8 mouse cellular contexts compared by ENCODE assay signal in genomic region chr1:185681610-185682457, GRCm38 (mm10).
DNase-seq lines count a peak whose midpoint lies in the region; ATAC-seq and TF ChIP-seq lines count a peak whose summit lies in the region.

No protein-coding gene starts in this region.

- no peak overlapping the region for H3K9ac ChIP-seq in forebrain, embryonic 14.5 days (ENCODE audit: low read length)
- no peak overlapping the region for H3K9ac ChIP-seq in lung, embryonic 14.5 days

- no peak overlapping the region for H3K27ac ChIP-seq in forebrain, embryonic 14.5 days (ENCODE audit: low read depth, low read length)
- H3K27ac ChIP-seq in layer of hippocampus, adult 2 months, result no peak overlapping the region
- peak overlapping the region; percentile 46 for H3K27ac ChIP-seq in lung, embryonic 14.5 days (ENCODE audit: low read depth)

- no peak for DNase-seq in G1E (ENCODE audit: low spot score)
- peak; percentile 56 for DNase-seq in c-Kit-positive CD71-positive TER-119-positive erythroid progenitor cells, embryonic 14.5 days (ENCODE audit: low spot score)
- peak; percentile 75 for DNase-seq in forebrain, embryonic 14.5 days (ENCODE audit: low spot score)
- peak; percentile 23 for DNase-seq in heart, postnatal 25 days (ENCODE audit: low spot score)
- DNase-seq in layer of hippocampus, adult 2 months (ENCODE audit: low spot score in 2 of 2), result peak; percentile 72 to 91
- peak; percentile 94 for DNase-seq in lung, embryonic 14.5 days
- DNase-seq in ovary, postnatal 36 days (ENCODE audit: low spot score), result peak; percentile 81
- peak; percentile 61 for DNase-seq in urinary bladder, postnatal 10 days (ENCODE audit: low spot score)

- H3K4me2 ChIP-seq in forebrain, embryonic 14.5 days (ENCODE audit: low read length), result no peak overlapping the region
- H3K4me2 ChIP-seq in lung, embryonic 14.5 days, result peak overlapping the region; percentile 32

- peaks cover 9% of the 10 kb centered on the region; the same call in 1 of the 2 replicates for H3K9me3 ChIP-seq in G1E (replicated peaks)
- no peaks in the 10 kb centered on the region for H3K9me3 ChIP-seq in forebrain, embryonic 14.5 days (replicated peaks; ENCODE audit: control insufficient read depth, low read length)
- H3K9me3 ChIP-seq in lung, embryonic 14.5 days (ENCODE audit: low read depth, low read length), result no peaks in the 10 kb centered on the region

- no peak overlapping the region for H3K4me3 ChIP-seq in G1E (ENCODE audit: low read depth, low read length)
- no peak overlapping the region for H3K4me3 ChIP-seq in forebrain, embryonic 14.5 days (ENCODE audit: low read depth, low read length)
- H3K4me3 ChIP-seq in layer of hippocampus, adult 2 months, result peak overlapping the region; percentile 40
- H3K4me3 ChIP-seq in lung, embryonic 14.5 days (ENCODE audit: low read depth, low read length), result no peak overlapping the region

- no peak for TF ChIP-seq CTCF in G1E (IDR thresholded peaks at IDR 0.05; ENCODE audit: low read depth, low read length)
- TF ChIP-seq CTCF in layer of hippocampus, adult 2 months (conservative IDR thresholded peaks at IDR 0.05), result peak; percentile 98
- peak; percentile 92 for TF ChIP-seq CTCF in lung, embryonic 14.5 days (IDR thresholded peaks at IDR 0.05; ENCODE audit: low read depth)

- peak; percentile 67; the same call in 1 of the 2 replicates for ATAC-seq in G1E (ENCODE audit: extremely low read depth, insufficient number of reproducible peaks, low FRiP score, poor library complexity, severe bottlenecking)
- 0 out of 2 replicates have a peak, but pooled peaks have one; percentile 55 for ATAC-seq in forebrain, embryonic 14.5 days
- peak; percentile 85 for ATAC-seq in lung, embryonic 14.5 days (ENCODE audit: insufficient read depth)

- intact Hi-C loops in heart, postnatal 25 days (cut with DNase I), result loop anchor here (1.0 to 10.0 kb wide), 2 partner anchors 503 to 1040 kb away; no protein-coding TSS in a partner anchor

- no peaks in the 10 kb centered on the region for H3K36me3 ChIP-seq in G1E (replicated peaks)
- no peaks in the 10 kb centered on the region for H3K36me3 ChIP-seq in forebrain, embryonic 14.5 days (ENCODE audit: control insufficient read depth, insufficient read depth, low read length)
- no peaks in the 10 kb centered on the region for H3K36me3 ChIP-seq in lung, embryonic 14.5 days (ENCODE audit: insufficient read depth)

- H3K27me3 ChIP-seq in G1E (ENCODE audit: insufficient read depth, low read length), result no peaks in the 10 kb centered on the region
- no peaks in the 10 kb centered on the region for H3K27me3 ChIP-seq in forebrain, embryonic 14.5 days (replicated peaks; ENCODE audit: control insufficient read depth, insufficient read depth, low read length)
- no peaks in the 10 kb centered on the region for H3K27me3 ChIP-seq in lung, embryonic 14.5 days (ENCODE audit: insufficient read depth, low read length)

- no peaks in the 10 kb centered on the region for H3K4me1 ChIP-seq in G1E (ENCODE audit: insufficient read depth, low read depth, low read length)
- H3K4me1 ChIP-seq in forebrain, embryonic 14.5 days (ENCODE audit: control insufficient read depth, insufficient read depth, low read length), result no peaks in the 10 kb centered on the region
- 0 out of 2 replicates have a peak, but pooled peaks cover 7% of the 10 kb centered on the region for H3K4me1 ChIP-seq in lung, embryonic 14.5 days (ENCODE audit: insufficient read depth)

- 47% methylated on average over 21 of the region's 21 CpGs for WGBS in forebrain, embryonic 14.5 days
- 7% methylated on average over 21 of the region's 21 CpGs for WGBS in lung, embryonic 14.5 days
